Mouse (Mus musculus) heart, postnatal 25 days (tissue): ENCODE data around the gene Gm20792. TPM values are rescaled to one million over a fixed set of nuclear protein-coding genes. Genes with fewer than 3 reads are reported as not detected.
"Not testable (repeated sequence)": the region's sequence is repeated elsewhere in the genome, so short reads cannot be mapped to it uniquely, and the experiment has no call there.

Experiments used
- DNase-seq: peaks from one replicate; pipeline ENCODE4 v3.0.0; 2022; ENCODE audit warnings: low spot score
- intact Hi-C: fragments of 180-260 bp; cut with DNase I; formaldehyde crosslinking; loops from one replicate; pipeline ENCODE4 v1.15.1; 2025
- total RNA-seq, 2 experiments: library from RNA; stranded (reverse); gene quantifications; 2 replicates each; pipeline ENCODE4 v1.2.3; 2021

Gm20792 gene
- total RNA-seq = not detected

- intact Hi-C loops, DNase-seq: not testable (repeated sequence)
These were observed at the start of gene Gm20792 for GRCm38 (mm10) chrY:48311555-48311954. Gene Gm20792 (plus strand): TSS chrY:48311855.
